Mouse (Mus musculus) MEL (cell line): Measurements from ENCODE around the gene Snd1.

ENCODE experiments used
- CTCF ChIP-seq, 3 experiments: IDR thresholded peaks in 2 of 3; conservative IDR thresholded peaks in 1 of 3; 2 replicates each; pipeline ENCODE4 v1.5.1; 2011 to 2012; ENCODE audit warnings: low read length in 3 of 3, low read depth in 2 of 3, mild to moderate bottlenecking in 2 of 3, improper control_type of control experiment in 1 of 3, inconsistent platforms in 1 of 3, mixed read lengths in 1 of 3, moderate library complexity in 1 of 3; ENCODE audit not compliant: control insufficient read depth in 1 of 3, insufficient read depth in 1 of 3, poor library complexity in 1 of 3, severe bottlenecking in 1 of 3
- POLR2A ChIP-seq, 2 experiments: IDR thresholded peaks; 2 replicates each; pipeline ENCODE4 v1.6.1; 2011 to 2012; ENCODE audit warnings: low read length in 2 of 2, mild to moderate bottlenecking in 2 of 2, control low read depth in 1 of 2, improper control_type of control experiment in 1 of 2, low read depth in 1 of 2, moderate library complexity in 1 of 2; ENCODE audit not compliant: control insufficient read depth in 1 of 2, insufficient read depth in 1 of 2, poor library complexity in 1 of 2
- TAL1 ChIP-seq: IDR thresholded peaks from 2 replicates; pipeline ENCODE4 v1.6.1; 2012; ENCODE audit warnings: mild to moderate bottlenecking, inconsistent platforms, low read length, moderate library complexity, mixed read lengths

GRCm38 (mm10) chr6:28969615-28970014 lies 494.7 kb downstream of the Snd1 start:
- no peak for TF ChIP-seq POLR2A (IDR thresholded peaks at IDR 0.05; ENCODE audit: control insufficient read depth in 1 of 2, insufficient read depth in 1 of 2, low read depth in 1 of 2, low read length in 2 of 2, poor library complexity in 1 of 2)
- no peak for TF ChIP-seq CTCF (IDR thresholded peaks at IDR 0.05 in 2 of 3, conservative IDR thresholded peaks at IDR 0.05 in 1 of 3; ENCODE audit: control insufficient read depth in 1 of 3, insufficient read depth in 1 of 3, low read depth in 2 of 3, low read length in 3 of 3, poor library complexity in 1 of 3, severe bottlenecking in 1 of 3)
- TF ChIP-seq TAL1, result no peak
